Mouse (Mus musculus): Measurements from ENCODE around the gene Rnf214. TPM values are rescaled to one million over a fixed set of nuclear protein-coding genes. Genes with fewer than 3 reads are reported as not detected.

The Rnf214 gene
- total and polyA plus RNA-seq, 3 experiments = 12.5 to 37.1 (median 31.8) TPM

DNA sequence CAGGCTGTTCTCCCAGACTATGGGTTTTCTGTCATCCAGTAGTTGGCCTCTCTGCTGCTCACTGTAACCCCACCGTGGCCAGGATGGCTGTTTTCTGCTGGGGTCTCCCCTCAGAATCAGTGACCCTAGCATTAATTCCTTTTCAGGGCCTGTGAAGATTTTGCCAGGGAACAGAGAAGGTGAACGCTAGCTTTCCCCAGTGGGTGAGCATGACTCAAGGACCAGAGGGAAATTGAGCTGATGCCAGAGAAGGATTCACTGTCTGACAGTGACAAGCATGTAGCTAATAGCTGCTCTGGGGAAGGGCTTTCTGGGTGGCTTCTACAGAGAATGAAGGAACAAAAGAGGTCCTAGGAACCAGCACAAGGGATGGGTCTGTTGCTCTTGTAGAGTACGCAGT lies 61.2 kb downstream of the Rnf214 start:
- peaks cover 2% of the 10 kb centered on the region for H3K36me3 ChIP-seq (ENCODE audit: control insufficient read depth, insufficient read depth, low read length)
- H3K9ac ChIP-seq (ENCODE audit: low read depth, low read length) = no peak overlapping the region
- no peak for TF ChIP-seq EP300 (IDR thresholded peaks at IDR 0.05; ENCODE audit: insufficient read depth, low read depth, low read length)
- TF ChIP-seq CTCF (IDR thresholded peaks at IDR 0.05) = no peak
- TF ChIP-seq POLR2A (IDR thresholded peaks at IDR 0.05; ENCODE audit: insufficient read depth, low read depth, low read length) = no peak
- H3K4me1 ChIP-seq (ENCODE audit: control insufficient read depth, insufficient read depth, low read length) = peaks cover 20% of the 10 kb centered on the region
- intact Hi-C loops (cut with DNase I) = no loop called here
- H3K79me2 ChIP-seq (replicated peaks; ENCODE audit: control insufficient read depth, insufficient read depth, low read length) = no peaks in the 10 kb centered on the region
- 72% methylated on average over 3 of the region's 3 CpGs for WGBS
- no peak for DNase-seq
- H3K4me3 ChIP-seq = no peak overlapping the region
- no peaks in the 10 kb centered on the region for H3K27me3 ChIP-seq (ENCODE audit: control insufficient read depth, insufficient read depth, low read length)
- no peak overlapping the region for H3K27ac ChIP-seq

DNA sequence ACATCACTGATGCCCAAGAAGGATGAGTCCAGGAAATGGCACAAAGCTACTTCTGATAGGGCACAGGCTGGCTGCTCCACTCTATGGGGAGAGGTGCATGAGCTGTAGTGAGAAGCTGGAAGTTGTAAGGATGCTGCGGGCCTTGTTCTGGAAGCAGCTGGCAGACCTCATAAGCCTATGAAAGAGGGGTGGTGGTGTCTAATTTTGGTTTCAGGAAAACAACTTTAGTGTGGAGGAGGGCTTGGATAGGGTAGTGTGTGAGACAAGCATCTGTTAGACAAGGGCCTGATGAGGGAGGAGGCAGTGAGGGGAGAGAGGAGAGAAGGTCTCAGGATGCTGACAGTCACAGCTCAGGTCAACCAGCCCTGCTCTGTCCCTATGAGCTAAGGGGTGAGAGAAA lies 62.9 kb downstream of the Rnf214 start:
- WGBS = 79% methylated on average over 1 of the region's 1 CpGs
- no peak overlapping the region for H3K27ac ChIP-seq
- H3K27me3 ChIP-seq (ENCODE audit: control insufficient read depth, insufficient read depth, low read length) = no peaks in the 10 kb centered on the region
- no peak for DNase-seq
- no peaks in the 10 kb centered on the region for H3K79me2 ChIP-seq (replicated peaks; ENCODE audit: control insufficient read depth, insufficient read depth, low read length)
- peaks cover 2% of the 10 kb centered on the region for H3K36me3 ChIP-seq (ENCODE audit: control insufficient read depth, insufficient read depth, low read length)
- intact Hi-C loops (cut with DNase I) = no loop called here
- H3K4me1 ChIP-seq (ENCODE audit: control insufficient read depth, insufficient read depth, low read length) = peaks cover 14% of the 10 kb centered on the region
- no peak for TF ChIP-seq POLR2A (IDR thresholded peaks at IDR 0.05; ENCODE audit: insufficient read depth, low read depth, low read length)
- TF ChIP-seq CTCF (IDR thresholded peaks at IDR 0.05) = no peak
- TF ChIP-seq EP300 (IDR thresholded peaks at IDR 0.05; ENCODE audit: insufficient read depth, low read depth, low read length) = no peak
- H3K4me3 ChIP-seq = no peak overlapping the region
- H3K9ac ChIP-seq (ENCODE audit: low read depth, low read length) = no peak overlapping the region

DNA sequence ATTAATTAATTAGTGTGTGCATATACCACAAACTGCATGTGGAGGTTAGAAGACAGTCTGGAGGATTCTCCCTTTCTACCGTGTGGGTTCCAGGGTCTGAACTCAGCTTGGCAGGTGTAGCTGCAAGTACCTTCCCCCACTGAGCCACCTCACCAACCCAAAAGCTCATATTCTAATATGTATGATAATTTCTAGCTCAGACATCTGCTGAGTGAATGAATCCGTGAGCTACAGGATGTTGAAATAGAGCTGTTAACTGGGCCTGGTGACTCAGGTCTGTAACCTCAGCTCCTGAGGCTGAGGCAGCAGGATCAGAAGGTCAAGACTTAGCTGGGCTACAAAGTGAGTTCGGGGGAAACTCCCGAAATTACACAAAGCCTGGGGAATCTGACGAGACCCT lies 63.7 kb downstream of the Rnf214 start:
- WGBS = 83% methylated on average over 5 of the region's 5 CpGs
- DNase-seq = no peak
- intact Hi-C loops (cut with DNase I) = no loop called here

DNA sequence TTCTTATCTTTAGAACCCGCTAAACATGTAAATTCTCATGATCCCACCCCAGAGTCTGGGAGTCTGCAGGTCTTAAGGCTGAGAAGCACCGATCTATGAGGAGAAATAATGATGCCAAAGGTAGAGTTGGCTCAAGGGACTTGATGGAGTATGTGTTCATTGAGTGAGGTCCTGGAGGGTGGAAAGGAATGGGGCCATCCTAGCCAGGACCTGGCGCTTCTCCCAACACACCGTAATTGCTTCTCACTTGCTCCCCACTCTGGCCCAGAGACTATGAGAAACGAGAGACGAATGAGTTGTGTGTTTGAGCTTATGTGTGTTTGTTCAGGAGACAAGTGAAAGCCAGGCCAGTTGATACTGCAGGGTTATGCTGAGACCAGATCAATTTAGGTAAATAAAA lies 65.3 kb downstream of the Rnf214 start:
- Histone ChIP-seq H3K4me3 (no peak overlapping the region), H3K9ac (ENCODE audit: low read depth, low read length) (no peak overlapping the region), H3K27me3 (ENCODE audit: control insufficient read depth, insufficient read depth, low read length) (no peaks in the 10 kb centered on the region), H3K27ac (no peak overlapping the region), H3K36me3 (ENCODE audit: control insufficient read depth, insufficient read depth, low read length) (peaks cover 2% of the 10 kb centered on the region), H3K4me1 (ENCODE audit: control insufficient read depth, insufficient read depth, low read length) (peaks cover 11% of the 10 kb centered on the region), H3K79me2 (replicated peaks; ENCODE audit: control insufficient read depth, insufficient read depth, low read length) (no peaks in the 10 kb centered on the region)
- intact Hi-C loops (cut with DNase I) = no loop called here
- DNase-seq = no peak
- TF ChIP-seq EP300 (IDR thresholded peaks at IDR 0.05; ENCODE audit: insufficient read depth, low read depth, low read length) (no peak), CTCF (IDR thresholded peaks at IDR 0.05) (no peak), POLR2A (IDR thresholded peaks at IDR 0.05; ENCODE audit: insufficient read depth, low read depth, low read length) (no peak)
- 69% methylated on average over 6 of the region's 6 CpGs for WGBS

More for the DNA sequence above, 63.7 kb downstream of the Rnf214 start:
- Histone ChIP-seq H3K79me2 (replicated peaks; ENCODE audit: control insufficient read depth, insufficient read depth, low read length) (no peaks in the 10 kb centered on the region), H3K4me1 (ENCODE audit: control insufficient read depth, insufficient read depth, low read length) (peaks cover 11% of the 10 kb centered on the region), H3K9ac (ENCODE audit: low read depth, low read length) (no peak overlapping the region), H3K36me3 (ENCODE audit: control insufficient read depth, insufficient read depth, low read length) (peaks cover 2% of the 10 kb centered on the region), H3K4me3 (no peak overlapping the region), H3K27ac (no peak overlapping the region), H3K27me3 (ENCODE audit: control insufficient read depth, insufficient read depth, low read length) (no peaks in the 10 kb centered on the region)
- TF ChIP-seq EP300 (IDR thresholded peaks at IDR 0.05; ENCODE audit: insufficient read depth, low read depth, low read length) = no peak
- no peak for TF ChIP-seq POLR2A (IDR thresholded peaks at IDR 0.05; ENCODE audit: insufficient read depth, low read depth, low read length)
- no peak for TF ChIP-seq CTCF (IDR thresholded peaks at IDR 0.05)

DNA sequence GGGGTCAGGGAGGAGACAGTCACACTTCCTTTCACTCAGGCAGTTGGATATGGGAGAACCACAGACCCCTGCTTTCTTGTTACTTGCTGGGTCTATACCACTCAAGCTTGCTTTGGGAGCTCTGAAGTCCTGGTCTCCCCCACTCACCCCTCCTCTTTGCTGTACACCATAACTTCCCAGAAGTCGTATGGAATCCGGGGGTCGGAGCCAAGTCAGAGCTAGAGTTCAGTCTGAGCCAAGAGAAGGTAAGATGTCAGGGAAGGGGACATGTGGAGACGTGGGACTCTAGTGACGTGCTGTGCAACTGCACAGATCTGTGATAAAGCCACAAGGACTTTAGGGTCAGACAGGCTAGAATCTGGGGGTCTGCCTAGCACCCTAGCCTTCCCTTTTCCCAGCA lies 66.4 kb downstream of the Rnf214 start:
- intact Hi-C loops (cut with DNase I) = no loop called here
- TF ChIP-seq CTCF (IDR thresholded peaks at IDR 0.05) (no peak), POLR2A (IDR thresholded peaks at IDR 0.05; ENCODE audit: insufficient read depth, low read depth, low read length) (no peak), EP300 (IDR thresholded peaks at IDR 0.05; ENCODE audit: insufficient read depth, low read depth, low read length) (no peak)
- peaks cover 11% of the 10 kb centered on the region for H3K4me1 ChIP-seq (ENCODE audit: control insufficient read depth, insufficient read depth, low read length)
- no peaks in the 10 kb centered on the region for H3K27me3 ChIP-seq (ENCODE audit: control insufficient read depth, insufficient read depth, low read length)
- peak overlapping the region; percentile 38 for H3K27ac ChIP-seq
- peak overlapping the region; percentile 59 for H3K9ac ChIP-seq (ENCODE audit: low read depth, low read length)
- WGBS = 26% methylated on average over 5 of the region's 5 CpGs
- DNase-seq = no peak
- H3K4me3 ChIP-seq = peak overlapping the region; percentile 79
- H3K36me3 ChIP-seq (ENCODE audit: control insufficient read depth, insufficient read depth, low read length) = peaks cover 2% of the 10 kb centered on the region
- no peaks in the 10 kb centered on the region for H3K79me2 ChIP-seq (replicated peaks; ENCODE audit: control insufficient read depth, insufficient read depth, low read length)

DNA sequence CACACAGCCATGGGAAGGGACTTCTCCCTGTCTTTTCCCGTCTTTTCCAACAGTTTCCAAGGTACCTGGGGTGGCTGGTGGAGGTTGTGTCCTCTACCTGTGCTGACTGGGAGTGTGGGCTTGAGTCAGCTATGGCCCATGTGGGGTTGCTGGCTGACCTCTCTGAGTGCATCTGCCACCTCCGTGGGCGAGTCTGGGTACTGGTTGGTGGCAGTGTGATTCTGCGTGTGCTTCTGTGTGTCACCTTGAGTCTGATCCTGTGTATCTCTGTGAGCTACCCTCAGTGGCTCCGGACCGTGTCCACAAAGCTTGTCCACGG lies 66.8 kb downstream of the Rnf214 start:
- H3K9ac ChIP-seq (ENCODE audit: low read depth, low read length) = peak overlapping the region; percentile 59
- no peaks in the 10 kb centered on the region for H3K27me3 ChIP-seq (ENCODE audit: control insufficient read depth, insufficient read depth, low read length)
- peak overlapping the region; percentile 79 for H3K4me3 ChIP-seq
- TF ChIP-seq CTCF (IDR thresholded peaks at IDR 0.05) = no peak
- no peak for TF ChIP-seq EP300 (IDR thresholded peaks at IDR 0.05; ENCODE audit: insufficient read depth, low read depth, low read length)
- TF ChIP-seq POLR2A (IDR thresholded peaks at IDR 0.05; ENCODE audit: insufficient read depth, low read depth, low read length) = no peak
- H3K27ac ChIP-seq = peak overlapping the region; percentile 38
- peaks cover 11% of the 10 kb centered on the region for H3K4me1 ChIP-seq (ENCODE audit: control insufficient read depth, insufficient read depth, low read length)
- WGBS = 41% methylated on average over 7 of the region's 7 CpGs
- DNase-seq = no peak
- H3K79me2 ChIP-seq (replicated peaks; ENCODE audit: control insufficient read depth, insufficient read depth, low read length) = no peaks in the 10 kb centered on the region
- peaks cover 2% of the 10 kb centered on the region for H3K36me3 ChIP-seq (ENCODE audit: control insufficient read depth, insufficient read depth, low read length)
- intact Hi-C loops (cut with DNase I) = no loop called here
